Mouse (Mus musculus): Measurements from ENCODE around the gene Map2k5. TPM values are rescaled to one million over a fixed set of nuclear protein-coding genes. Genes with fewer than 3 reads are reported as not detected.
A peak's percentile ranks its signal among the peaks of the same experiment; 100 is the strongest.

The Map2k5 gene
- polyA plus RNA-seq, 1 experiment = 15.3 TPM

DNA sequence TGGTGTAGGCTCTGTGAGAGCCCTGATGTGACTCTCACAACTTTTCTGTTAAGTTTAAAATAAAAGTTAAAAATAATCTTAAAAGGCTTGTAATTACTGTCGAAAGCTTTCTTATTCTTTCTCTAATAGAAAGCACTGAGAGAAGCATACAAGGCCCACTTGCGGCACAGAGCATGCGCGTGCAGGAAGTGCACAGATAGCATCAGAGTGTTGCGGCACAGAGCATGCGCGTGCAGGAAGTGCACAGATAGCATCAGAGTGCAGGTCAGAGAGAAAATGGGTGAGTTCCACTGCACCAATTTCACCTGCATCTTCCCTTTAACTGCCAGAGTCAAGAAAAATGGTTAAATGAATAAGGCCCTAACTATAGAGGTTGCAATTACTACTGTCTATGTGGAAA, 95.7 kb downstream of the Map2k5 start:
- no peak for TF ChIP-seq MYOG (IDR thresholded peaks at IDR 0.05; ENCODE audit: control insufficient read depth, extremely low read depth, insufficient read length)
- TF ChIP-seq MYOD1 (IDR thresholded peaks at IDR 0.05; ENCODE audit: control insufficient read depth, insufficient read length, low read depth) = no peak
- TF ChIP-seq FOSL1 (IDR thresholded peaks at IDR 0.05; ENCODE audit: insufficient read depth, low read length, poor library complexity, severe bottlenecking) = no peak
- no peak for TF ChIP-seq CEBPB (IDR thresholded peaks at IDR 0.05; ENCODE audit: low read depth)
- Histone ChIP-seq H3ac (ENCODE audit: control insufficient read depth, insufficient read length, low read depth) (no peak overlapping the region), H3K79me2 (ENCODE audit: control insufficient read depth, insufficient read depth) (no peaks in the 10 kb centered on the region), H3K27me3 (ENCODE audit: control insufficient read depth, insufficient read depth, insufficient read length) (no peaks in the 10 kb centered on the region), H3K4me3 (ENCODE audit: insufficient read depth, poor library complexity, severe bottlenecking) (no peak overlapping the region), H3K79me3 (ENCODE audit: low read depth) (no peaks in the 10 kb centered on the region), H3K36me3 (ENCODE audit: control insufficient read depth, insufficient read depth) (no peaks in the 10 kb centered on the region)

DNA sequence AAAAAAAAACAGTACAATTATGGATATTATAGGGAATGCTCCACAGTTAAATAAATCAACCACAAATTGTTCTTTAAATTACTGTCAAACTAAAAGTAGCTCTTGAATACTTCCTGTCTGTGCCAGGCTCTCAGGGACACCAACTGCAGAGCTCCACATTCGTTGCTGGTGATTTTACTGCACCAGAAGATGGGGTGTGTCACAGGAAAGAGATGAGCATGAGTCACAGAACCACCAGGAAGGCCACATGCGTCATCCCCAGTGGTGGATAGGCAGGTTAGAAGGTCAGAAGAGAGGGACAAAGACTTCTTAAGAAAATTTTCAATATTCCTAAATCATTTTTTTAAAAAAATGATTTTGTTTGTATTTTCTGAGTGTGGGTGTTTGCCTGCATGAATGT, 96.6 kb downstream of the Map2k5 start:
- Histone ChIP-seq H3ac (ENCODE audit: control insufficient read depth, insufficient read length, low read depth) (no peak overlapping the region), H3K27me3 (ENCODE audit: control insufficient read depth, insufficient read depth, insufficient read length) (no peaks in the 10 kb centered on the region), H3K4me3 (ENCODE audit: insufficient read depth, poor library complexity, severe bottlenecking) (no peak overlapping the region), H3K79me2 (ENCODE audit: control insufficient read depth, insufficient read depth) (no peaks in the 10 kb centered on the region), H3K36me3 (ENCODE audit: control insufficient read depth, insufficient read depth) (peaks cover 4% of the 10 kb centered on the region), H3K79me3 (ENCODE audit: low read depth) (no peaks in the 10 kb centered on the region)
- TF ChIP-seq USF1 (IDR thresholded peaks at IDR 0.05; ENCODE audit: low read depth) (no peak), MYOD1 (IDR thresholded peaks at IDR 0.05; ENCODE audit: control insufficient read depth, insufficient read length, low read depth) (peak; percentile 25), FOSL1 (IDR thresholded peaks at IDR 0.05; ENCODE audit: insufficient read depth, low read length, poor library complexity, severe bottlenecking) (peak; percentile 67), CEBPB (IDR thresholded peaks at IDR 0.05; ENCODE audit: low read depth) (no peak)

DNA sequence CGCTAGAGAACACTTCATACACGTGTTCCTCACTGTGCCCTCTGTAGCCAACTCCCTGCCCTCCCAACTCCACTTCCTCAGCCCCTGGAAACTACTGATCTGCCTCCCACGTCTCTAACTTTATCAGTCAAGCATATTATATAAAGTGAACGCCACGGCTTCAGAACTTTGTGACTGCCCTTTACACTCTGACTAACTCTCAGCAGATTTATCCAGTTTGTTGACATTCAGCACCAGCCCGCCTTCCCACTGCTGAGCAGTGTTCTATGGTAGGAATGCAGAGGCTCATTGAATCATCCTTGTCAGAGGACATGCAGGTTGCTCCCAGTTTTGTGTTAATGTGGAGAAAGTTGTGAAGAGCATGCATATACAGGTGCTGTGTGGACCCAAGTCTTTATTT, 103.9 kb downstream of the Map2k5 start:
- no peak for TF ChIP-seq MAX (IDR thresholded peaks at IDR 0.05)
- TF ChIP-seq FOSL1 (IDR thresholded peaks at IDR 0.05; ENCODE audit: insufficient read depth, low read length, poor library complexity, severe bottlenecking) = no peak
- no peak for TF ChIP-seq USF1 (IDR thresholded peaks at IDR 0.05; ENCODE audit: low read depth)
- TF ChIP-seq CTCF (IDR thresholded peaks at IDR 0.05; ENCODE audit: control insufficient read depth, insufficient read depth, insufficient read length) = no peak
- no peak for TF ChIP-seq CEBPB (IDR thresholded peaks at IDR 0.05; ENCODE audit: low read depth)
- no peak for TF ChIP-seq MYOG (IDR thresholded peaks at IDR 0.05; ENCODE audit: control insufficient read depth, extremely low read depth, insufficient read length)
- TF ChIP-seq MYOD1 (IDR thresholded peaks at IDR 0.05; ENCODE audit: control insufficient read depth, insufficient read length, low read depth) = no peak
- H3K79me2 ChIP-seq (ENCODE audit: control insufficient read depth, insufficient read depth) = no peaks in the 10 kb centered on the region
- peaks cover 6% of the 10 kb centered on the region for H3K36me3 ChIP-seq (ENCODE audit: control insufficient read depth, insufficient read depth)
- H3K27me3 ChIP-seq (ENCODE audit: control insufficient read depth, insufficient read depth, insufficient read length) = no peaks in the 10 kb centered on the region
- H3ac ChIP-seq (ENCODE audit: control insufficient read depth, insufficient read length, low read depth) = no peak overlapping the region
- H3K79me3 ChIP-seq (ENCODE audit: low read depth) = no peaks in the 10 kb centered on the region
- H3K4me3 ChIP-seq (ENCODE audit: insufficient read depth, poor library complexity, severe bottlenecking) = no peak overlapping the region

DNA sequence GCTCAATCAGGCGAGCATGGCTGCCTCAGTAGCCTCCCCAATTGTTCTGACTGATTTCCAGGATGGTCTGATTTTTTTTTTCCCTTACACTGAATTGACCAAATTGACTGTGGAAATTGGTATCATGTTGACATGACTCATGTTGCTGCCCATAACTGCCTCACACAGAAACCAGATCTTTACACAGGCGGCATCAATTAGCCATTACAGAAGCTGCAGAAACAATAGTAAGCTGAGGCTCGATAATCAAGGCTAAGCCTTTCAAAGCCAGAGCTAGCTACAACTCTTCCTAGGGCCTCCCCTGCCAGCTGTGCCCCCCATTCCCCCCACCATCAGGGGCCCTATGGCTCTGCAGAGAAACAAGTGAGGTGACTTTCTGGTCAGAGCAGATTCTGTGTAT, 107.9 kb downstream of the Map2k5 start:
- no peaks in the 10 kb centered on the region for H3K79me2 ChIP-seq (ENCODE audit: control insufficient read depth, insufficient read depth)
- H3ac ChIP-seq (ENCODE audit: control insufficient read depth, insufficient read length, low read depth) = no peak overlapping the region
- no peak for TF ChIP-seq CEBPB (IDR thresholded peaks at IDR 0.05; ENCODE audit: low read depth)
- no peak for TF ChIP-seq MYOG (IDR thresholded peaks at IDR 0.05; ENCODE audit: control insufficient read depth, extremely low read depth, insufficient read length)
- no peak for TF ChIP-seq CTCF (IDR thresholded peaks at IDR 0.05; ENCODE audit: control insufficient read depth, insufficient read depth, insufficient read length)
- no peak for TF ChIP-seq MAX (IDR thresholded peaks at IDR 0.05)
- no peak for TF ChIP-seq MYOD1 (IDR thresholded peaks at IDR 0.05; ENCODE audit: control insufficient read depth, insufficient read length, low read depth)
- no peak for TF ChIP-seq FOSL1 (IDR thresholded peaks at IDR 0.05; ENCODE audit: insufficient read depth, low read length, poor library complexity, severe bottlenecking)
- no peaks in the 10 kb centered on the region for H3K79me3 ChIP-seq (ENCODE audit: low read depth)
- no peaks in the 10 kb centered on the region for H3K27me3 ChIP-seq (ENCODE audit: control insufficient read depth, insufficient read depth, insufficient read length)
- H3K36me3 ChIP-seq (ENCODE audit: control insufficient read depth, insufficient read depth) = no peaks in the 10 kb centered on the region
- no peak overlapping the region for H3K4me3 ChIP-seq (ENCODE audit: insufficient read depth, poor library complexity, severe bottlenecking)

DNA sequence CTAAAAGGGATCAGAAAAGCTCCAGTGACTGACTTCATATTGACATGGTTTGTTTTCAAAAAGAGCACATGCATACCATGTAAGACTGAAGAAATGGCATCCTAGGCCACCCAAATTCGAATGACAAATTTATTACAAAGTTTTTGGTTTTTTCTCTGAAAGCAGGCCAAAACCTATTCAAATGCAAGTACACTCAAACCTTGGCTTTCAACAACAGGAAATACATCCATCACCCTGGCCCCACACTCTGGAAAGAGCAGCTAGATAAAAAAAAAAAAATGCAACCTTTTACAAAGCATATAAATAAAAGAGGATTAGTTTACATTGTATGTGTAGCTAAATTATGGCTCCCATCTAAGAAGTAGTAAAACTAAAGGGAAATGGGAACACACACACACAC, 114.5 kb downstream of the Map2k5 start:
- no peak overlapping the region for H3K4me3 ChIP-seq (ENCODE audit: insufficient read depth, poor library complexity, severe bottlenecking)
- no peaks in the 10 kb centered on the region for H3K27me3 ChIP-seq (ENCODE audit: control insufficient read depth, insufficient read depth, insufficient read length)
- H3K36me3 ChIP-seq (ENCODE audit: control insufficient read depth, insufficient read depth) = peaks cover 2% of the 10 kb centered on the region
- H3ac ChIP-seq (ENCODE audit: control insufficient read depth, insufficient read length, low read depth) = no peak overlapping the region
- no peaks in the 10 kb centered on the region for H3K79me3 ChIP-seq (ENCODE audit: low read depth)
- TF ChIP-seq CTCF (IDR thresholded peaks at IDR 0.05; ENCODE audit: control insufficient read depth, insufficient read depth, insufficient read length) = no peak
- no peak for TF ChIP-seq MYOD1 (IDR thresholded peaks at IDR 0.05; ENCODE audit: control insufficient read depth, insufficient read length, low read depth)
- no peak for TF ChIP-seq CEBPB (IDR thresholded peaks at IDR 0.05; ENCODE audit: low read depth)
- TF ChIP-seq MAX (IDR thresholded peaks at IDR 0.05) = no peak
- no peak for TF ChIP-seq MYOG (IDR thresholded peaks at IDR 0.05; ENCODE audit: control insufficient read depth, extremely low read depth, insufficient read length)
- no peak for TF ChIP-seq USF1 (IDR thresholded peaks at IDR 0.05; ENCODE audit: low read depth)
- TF ChIP-seq FOSL1 (IDR thresholded peaks at IDR 0.05; ENCODE audit: insufficient read depth, low read length, poor library complexity, severe bottlenecking) = no peak
- no peaks in the 10 kb centered on the region for H3K79me2 ChIP-seq (ENCODE audit: control insufficient read depth, insufficient read depth)

DNA sequence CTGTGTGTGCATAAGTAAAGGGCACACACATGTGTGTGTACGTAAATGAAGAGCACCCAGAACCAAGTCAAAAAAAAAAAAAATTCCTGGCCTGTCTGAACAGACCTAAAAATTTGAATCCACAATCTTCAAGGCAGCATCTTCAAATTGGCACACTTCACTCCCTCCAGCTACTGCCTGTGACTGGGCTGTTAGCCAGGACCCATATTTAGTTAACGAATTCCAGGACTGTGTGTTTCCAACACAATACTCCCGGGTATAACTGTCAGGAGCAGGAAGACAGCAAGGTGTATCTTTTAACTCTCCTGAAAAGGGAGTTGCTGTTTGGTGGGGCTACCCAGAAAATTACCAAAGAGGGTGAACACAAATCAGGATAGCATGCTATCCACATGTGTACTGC, 118.9 kb downstream of the Map2k5 start:
- Histone ChIP-seq H3K79me2 (ENCODE audit: control insufficient read depth, insufficient read depth) (no peaks in the 10 kb centered on the region), H3K4me3 (ENCODE audit: insufficient read depth, poor library complexity, severe bottlenecking) (no peak overlapping the region), H3K79me3 (ENCODE audit: low read depth) (no peaks in the 10 kb centered on the region), H3K27me3 (ENCODE audit: control insufficient read depth, insufficient read depth, insufficient read length) (no peaks in the 10 kb centered on the region), H3ac (ENCODE audit: control insufficient read depth, insufficient read length, low read depth) (no peak overlapping the region), H3K36me3 (ENCODE audit: control insufficient read depth, insufficient read depth) (peaks cover 2% of the 10 kb centered on the region)
- TF ChIP-seq MYOD1 (IDR thresholded peaks at IDR 0.05; ENCODE audit: control insufficient read depth, insufficient read length, low read depth) (no peak), CEBPB (IDR thresholded peaks at IDR 0.05; ENCODE audit: low read depth) (no peak), FOSL1 (IDR thresholded peaks at IDR 0.05; ENCODE audit: insufficient read depth, low read length, poor library complexity, severe bottlenecking) (no peak), USF1 (IDR thresholded peaks at IDR 0.05; ENCODE audit: low read depth) (no peak), CTCF (IDR thresholded peaks at IDR 0.05; ENCODE audit: control insufficient read depth, insufficient read depth, insufficient read length) (no peak), MYOG (IDR thresholded peaks at IDR 0.05; ENCODE audit: control insufficient read depth, extremely low read depth, insufficient read length) (no peak), MAX (IDR thresholded peaks at IDR 0.05) (no peak)
